Mouse (Mus musculus): ENCODE data around the gene Col4a4.

Col4a4 gene

DNA sequence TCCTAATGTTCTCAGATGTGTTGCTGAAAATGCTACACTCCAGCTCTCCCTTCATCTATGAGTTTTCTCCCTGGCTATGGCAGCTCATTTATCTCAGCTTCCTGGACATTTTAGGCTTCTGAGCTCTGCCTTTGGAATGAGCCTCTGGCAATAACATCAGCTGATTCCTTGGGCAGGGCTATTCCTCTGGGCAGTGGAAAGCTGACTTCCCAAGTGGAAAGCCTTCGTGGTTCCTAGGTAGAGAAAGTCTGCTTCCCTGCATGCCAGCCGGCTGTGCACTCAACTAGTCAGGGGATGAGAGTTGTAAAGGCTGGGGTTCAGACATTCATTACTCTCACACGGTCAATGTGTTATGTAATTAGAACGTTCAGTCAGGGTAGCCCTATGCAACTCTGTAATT is 8.3 kb downstream of the Col4a4 start:
- DNase-seq (ENCODE audit: low spot score in 2 of 2) = no peak

DNA sequence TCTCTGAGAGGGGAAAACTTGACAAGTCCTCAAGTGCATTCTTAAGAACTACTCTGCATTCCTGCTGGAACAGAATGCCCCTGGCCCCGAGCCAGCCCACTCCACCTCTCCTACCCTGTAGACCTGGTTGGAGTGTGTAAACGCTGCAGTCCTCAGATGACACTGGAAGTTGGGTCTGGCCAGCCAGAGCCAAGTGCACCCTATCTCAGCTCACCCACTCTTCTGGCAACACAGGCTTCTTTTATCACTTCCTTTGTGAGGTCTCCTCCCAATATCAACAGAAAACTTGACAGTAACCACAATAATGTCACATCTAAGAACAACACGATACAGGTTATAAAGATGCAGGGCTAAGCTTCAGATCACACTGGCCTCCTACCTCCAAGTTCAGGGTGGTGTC is 8.7 kb downstream of the Col4a4 start:
- DNase-seq (ENCODE audit: low spot score in 2 of 2) = no peak

DNA sequence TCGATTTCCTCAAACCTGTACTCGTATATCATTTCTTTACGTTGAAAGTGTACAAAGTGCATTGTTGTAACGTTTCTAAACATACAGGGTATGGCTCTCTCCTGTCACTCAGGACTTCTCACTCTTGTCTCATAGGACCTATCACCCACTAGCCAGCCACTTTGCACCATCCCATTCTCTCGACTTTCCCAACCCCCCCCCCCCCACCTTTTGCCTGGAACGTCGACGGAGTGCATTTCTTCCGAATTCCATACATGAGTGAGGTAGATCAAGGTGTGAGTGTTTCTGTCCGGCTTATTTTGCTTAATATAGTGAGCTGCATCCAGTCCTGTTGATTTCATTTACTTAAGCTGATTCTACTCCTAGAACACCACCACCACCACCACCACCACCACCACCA is 9.3 kb downstream of the Col4a4 start:
- no peak for DNase-seq (ENCODE audit: low spot score in 2 of 2)

DNA sequence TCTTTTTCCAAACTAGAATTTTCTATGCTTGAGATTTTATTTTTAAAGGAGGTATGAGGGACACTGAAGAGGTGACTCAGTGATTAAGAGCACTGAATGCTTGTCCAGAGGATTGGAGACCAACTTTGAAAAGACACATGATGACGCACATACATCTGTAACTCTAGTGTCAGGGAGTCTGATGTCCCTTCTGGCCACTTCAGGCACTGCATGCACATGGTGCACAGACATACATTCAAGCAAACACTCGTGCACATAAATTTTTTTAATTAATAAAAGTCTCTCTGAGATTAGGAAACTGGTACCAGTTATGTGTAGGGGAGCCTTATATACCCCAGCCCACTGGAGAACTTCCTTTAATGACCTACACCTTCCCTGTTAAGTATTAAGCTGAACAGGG is 10.5 kb downstream of the Col4a4 start:
- DNase-seq (ENCODE audit: low spot score in 2 of 2) = no peak

DNA sequence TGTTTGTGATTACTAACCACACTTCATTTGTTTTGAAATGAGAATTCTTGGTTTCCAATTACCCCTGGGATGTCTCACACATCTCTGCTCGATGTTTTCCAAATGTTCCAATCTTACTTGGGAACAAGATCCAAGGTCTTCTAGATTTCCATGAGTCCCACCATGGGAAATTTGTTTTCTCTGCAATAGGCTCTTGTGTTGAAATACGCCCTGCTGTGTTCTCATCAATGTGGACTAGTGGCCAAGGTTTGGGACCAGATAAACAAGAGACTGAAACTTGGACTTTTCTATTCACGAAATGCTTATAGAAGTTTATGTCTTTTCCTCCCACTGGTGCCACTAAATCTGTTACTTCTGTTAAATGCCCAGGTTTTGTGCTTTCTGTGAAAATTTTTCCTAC is 11.0 kb downstream of the Col4a4 start:
- no peak for DNase-seq (ENCODE audit: low spot score in 2 of 2)

DNA sequence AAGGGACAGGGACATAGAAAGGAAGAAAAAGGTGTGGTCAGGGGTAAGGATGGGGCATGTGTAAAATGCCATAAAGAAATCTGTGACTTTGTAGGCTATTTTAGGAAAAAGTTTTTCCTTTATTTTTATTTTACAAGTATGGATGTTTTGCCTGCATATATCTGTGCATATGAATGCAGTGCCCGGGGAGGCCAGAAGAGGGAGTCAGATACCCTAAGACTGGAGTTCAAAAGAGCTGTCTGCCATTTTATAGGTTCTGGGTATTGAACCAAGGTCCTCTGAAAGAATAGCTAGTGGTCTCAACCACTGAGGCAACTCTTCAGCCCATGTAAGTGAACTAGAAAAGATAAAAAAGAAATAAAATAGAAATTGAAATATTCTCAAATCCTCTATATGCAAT is 14.9 kb downstream of the Col4a4 start:
- DNase-seq (ENCODE audit: low spot score in 2 of 2) = peak in 1 of 2 experiments; percentile 14

DNA sequence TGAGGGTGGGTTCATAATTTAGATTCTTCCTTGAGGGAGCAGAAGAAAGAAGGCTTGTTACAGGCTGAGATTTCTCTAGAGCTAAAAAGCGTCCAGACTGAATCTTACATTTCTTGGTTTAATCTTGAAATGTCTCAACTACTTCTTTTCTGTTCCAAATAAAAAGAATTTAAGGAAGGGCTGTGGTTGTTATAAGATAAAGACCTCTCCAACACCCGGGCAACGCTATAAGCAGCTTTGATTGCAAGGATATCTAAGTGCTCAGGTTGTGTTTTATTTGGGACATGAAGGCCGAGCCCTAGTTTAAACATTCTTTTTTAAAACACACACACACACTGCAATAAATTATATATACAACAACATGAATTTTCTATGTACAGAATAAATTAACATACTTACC is 17.2 kb downstream of the Col4a4 start:
- DNase-seq (ENCODE audit: low spot score in 2 of 2) = no peak

DNA sequence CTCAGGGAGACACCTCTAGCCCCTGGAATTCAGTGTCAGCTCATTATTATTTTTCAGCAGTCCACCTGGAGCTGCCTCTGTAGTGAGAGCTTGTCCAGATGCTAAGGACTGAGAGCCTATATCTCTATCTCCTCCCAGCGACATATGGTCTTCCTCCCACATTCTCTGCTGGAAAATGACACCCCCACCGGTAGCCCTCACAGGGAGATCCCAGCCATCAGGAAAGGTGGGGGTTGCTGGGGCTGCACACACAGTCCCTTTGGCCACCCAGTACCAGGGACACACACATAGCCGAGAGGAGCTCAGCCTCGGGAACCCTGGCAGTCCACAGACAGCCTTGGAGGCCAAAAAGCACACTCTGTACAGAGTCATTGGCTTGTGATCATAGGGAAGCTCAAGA is 26.4 kb downstream of the Col4a4 start:
- no peak for DNase-seq (ENCODE audit: low spot score in 2 of 2)

DNA sequence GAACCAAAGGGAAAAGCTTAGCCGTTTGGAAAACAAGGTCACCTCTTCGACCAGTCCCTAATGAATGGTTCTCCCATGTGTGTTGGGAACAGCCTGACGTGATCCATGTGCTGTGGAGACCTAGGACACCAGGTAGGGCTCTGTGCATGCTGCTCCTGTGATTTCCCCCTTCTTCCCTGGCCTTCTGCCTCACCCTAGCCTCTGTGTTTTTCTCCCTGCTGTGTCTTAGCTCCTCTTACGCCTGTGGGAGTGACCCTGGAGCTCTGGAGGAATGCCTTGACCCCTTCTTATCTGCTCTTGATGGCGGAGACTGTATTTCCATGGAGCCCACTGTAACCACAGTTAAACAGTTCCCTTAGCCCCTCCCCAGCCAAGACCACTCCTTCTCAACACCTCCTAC is 31.8 kb downstream of the Col4a4 start:
- no peak for DNase-seq (ENCODE audit: low spot score in 2 of 2)

DNA sequence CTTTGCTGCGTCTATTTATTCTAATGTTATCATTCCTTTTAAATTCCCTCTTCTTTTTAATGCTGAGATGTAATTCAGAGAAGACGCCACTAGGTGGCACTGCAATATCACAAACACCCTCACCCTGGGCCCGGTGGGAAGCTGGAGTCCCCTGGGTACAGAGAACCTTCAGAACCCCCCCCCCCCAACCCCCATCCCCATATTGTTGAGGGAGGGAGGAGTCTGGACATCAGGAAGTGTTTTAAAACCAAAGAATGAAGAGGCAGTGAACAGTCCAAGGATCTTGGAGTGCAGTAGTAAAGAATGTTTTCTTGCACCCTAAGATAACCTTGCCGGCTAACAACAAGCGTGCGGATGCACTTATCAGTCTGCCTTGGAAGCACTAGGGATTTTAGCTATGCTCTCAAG is 32.2 kb downstream of the Col4a4 start:
- no peak for DNase-seq (ENCODE audit: low spot score in 2 of 2)

DNA sequence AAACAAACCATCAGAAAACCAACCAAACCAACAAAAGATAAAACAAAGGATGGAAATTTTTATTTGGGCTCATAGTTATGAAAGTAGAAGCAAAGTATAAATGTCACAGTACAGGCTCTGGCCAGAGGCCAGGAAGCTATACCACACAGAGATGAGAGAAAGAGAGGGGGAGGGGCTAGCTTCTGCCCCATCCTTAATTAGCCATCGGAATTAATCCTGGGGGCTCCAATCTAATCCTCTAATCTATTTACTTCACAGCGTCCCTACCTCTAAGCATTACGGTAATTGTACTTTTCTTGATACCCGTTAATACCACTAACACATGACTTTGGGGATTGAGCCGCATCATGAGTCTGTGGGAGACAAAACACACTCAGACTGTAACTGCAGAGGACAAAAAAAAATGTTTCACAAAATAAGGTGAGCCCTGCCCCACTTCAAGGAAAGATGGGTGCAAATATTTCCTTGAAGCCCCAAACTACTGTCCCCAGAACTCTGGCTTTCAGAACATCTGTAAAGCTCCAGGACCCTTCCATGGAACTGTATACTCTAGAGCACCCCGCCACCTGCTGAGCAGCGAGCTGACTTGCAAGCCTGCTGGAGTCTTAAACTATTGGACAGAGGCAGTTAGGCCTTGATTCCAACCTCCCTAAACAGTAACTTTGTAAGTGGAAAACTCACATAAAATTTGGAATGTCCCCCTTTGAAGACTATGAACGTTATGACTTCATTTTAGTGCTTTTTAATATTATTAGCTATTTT is 41.3 kb downstream of the Col4a4 start:
- no peak for DNase-seq (ENCODE audit: low spot score in 2 of 2)

DNA sequence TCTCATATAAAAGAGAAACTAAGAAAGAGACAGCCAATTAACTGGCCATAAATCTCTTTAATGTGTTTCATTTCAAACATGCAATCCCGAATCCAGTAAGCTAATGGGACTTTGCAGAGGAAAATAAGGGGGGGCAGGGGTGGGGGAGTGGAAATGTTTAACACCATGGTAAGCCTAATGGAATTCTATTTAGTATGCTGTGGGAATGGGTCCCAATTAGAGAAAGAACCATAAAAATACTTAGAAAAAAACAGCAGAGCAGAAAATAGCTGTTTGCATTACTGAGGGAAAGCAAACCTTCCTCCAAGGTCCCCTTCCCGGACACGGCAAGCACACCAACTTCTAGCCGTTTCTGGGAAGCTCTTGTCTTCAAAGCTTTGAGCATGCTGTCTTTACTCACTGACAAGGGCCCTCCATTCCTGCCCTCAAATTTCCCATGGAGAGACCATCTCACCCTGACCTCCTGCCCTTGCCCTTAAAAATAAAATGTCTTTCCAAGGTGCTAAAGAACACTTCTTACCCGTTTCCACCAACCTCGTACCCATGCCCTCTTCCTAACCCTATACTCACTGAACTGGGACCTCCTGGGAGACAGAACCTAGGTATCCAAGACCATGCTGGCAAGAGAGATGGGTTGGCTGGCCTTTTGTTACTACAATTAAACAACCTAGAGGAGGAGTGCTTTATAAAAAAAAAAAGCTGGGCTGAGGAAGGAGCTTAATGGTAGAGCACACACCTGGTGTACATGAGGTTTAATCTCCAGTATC is 42.0 kb downstream of the Col4a4 start:
- no peak for DNase-seq (ENCODE audit: low spot score in 2 of 2)

DNA sequence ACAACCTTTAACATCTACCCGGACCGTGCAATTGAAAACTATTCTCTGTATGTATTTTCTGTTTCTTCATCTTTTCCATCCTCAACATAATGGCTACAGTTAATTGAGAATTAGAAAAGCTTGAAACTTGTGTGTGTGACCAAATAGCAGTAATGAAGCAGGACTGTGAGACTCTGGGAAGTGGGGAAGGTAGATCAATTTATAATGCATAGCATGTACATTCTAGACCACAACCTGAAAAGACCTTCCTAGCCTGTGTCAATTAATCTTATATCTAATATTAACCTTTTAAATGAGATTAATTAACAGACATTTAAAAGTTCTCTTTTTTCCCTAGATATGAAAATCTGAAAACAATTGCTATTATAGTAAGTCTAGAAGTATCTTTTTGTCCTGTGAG is 42.7 kb downstream of the Col4a4 start:
- DNase-seq (ENCODE audit: low spot score in 2 of 2) = no peak

DNA sequence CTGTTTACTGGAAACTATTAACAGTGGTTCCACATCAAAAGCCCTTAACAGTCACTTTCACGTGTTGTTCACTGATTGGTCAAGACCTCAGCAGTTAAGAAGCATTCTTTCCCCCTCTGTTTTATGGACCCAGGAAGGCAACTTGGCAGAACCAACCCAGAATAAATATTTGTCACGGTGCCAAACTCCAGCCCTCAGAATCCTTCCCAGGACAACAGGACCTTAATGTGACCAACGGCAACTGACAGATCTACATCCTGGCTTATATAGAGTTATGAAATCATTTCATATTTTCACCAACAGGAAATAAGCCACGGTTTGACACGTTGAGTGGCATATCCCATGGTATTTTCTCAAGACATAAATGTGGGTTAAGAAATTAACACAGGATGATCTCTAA is 46.6 kb downstream of the Col4a4 start:
- no peak for DNase-seq (ENCODE audit: low spot score in 2 of 2)

DNA sequence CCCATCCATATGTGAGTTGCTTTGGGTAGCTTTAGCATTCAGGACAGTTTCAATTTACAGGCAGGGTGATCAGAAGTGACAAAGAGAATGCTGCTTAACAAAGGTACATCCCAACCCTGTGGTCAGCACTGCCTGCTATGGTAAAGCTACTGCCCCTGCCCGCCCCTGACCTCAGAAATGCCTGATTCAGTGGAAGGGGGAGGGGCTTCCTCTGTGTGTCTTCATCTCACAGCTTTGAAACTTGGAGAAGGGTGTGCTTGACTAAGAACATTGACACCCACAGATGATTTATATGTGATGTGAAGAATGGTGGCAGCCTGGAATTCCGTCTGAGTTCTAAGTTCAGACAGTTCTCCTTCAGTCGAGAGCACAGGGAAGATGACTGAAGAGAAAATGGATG is 48.8 kb downstream of the Col4a4 start:
- DNase-seq (ENCODE audit: low spot score in 2 of 2) = no peak

DNA sequence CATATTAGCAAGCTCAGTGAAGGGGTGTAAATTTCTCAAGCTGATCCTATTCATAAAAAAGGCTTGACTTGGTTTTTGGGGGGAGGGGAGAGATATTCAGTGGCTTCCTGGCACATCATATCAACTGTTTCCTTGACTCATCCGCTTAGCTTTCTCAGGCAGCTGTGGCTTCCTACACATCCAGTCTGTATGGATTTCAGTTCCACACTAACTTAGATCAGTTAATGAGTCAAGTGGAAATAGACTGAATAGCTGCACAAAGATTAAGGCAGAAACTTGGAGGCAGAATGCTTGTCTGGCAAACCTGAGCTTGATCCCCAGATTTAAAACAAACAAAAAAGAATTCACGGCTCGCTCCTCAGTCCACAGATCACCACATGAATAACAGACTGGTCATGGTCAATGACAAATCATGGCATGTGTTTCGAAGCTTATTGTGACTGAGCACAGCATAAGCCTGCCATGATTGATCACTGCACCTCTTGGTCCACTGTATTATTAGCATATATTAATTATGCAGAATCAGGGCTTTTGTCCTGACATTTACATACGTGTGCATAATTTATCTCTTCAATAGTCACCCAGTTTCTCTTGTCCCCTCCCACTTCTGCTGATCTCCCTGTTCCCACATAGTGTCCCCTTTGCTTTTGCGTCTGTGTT is 50.0 kb downstream of the Col4a4 start:
- DNase-seq (ENCODE audit: low spot score in 2 of 2) = no peak

DNA sequence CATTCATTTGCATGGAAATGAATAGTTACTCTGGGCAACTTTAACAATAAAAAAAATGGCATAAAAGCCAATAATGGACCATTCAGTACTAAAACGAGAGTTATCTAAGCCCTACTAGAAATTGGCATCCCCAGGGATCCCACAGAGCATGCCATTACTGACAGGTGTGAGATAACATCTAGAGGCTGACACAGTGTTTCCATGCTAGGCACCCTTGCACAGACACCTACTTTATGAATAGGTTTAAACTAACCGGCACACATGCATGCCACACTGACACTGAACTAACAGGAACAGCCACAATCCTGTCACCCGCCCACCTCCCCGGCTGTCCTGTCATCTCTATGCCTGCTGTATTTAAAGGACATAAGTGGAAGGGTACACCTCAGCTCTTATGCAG is 58.7 kb downstream of the Col4a4 start:
- no peak for DNase-seq (ENCODE audit: low spot score in 2 of 2)

DNA sequence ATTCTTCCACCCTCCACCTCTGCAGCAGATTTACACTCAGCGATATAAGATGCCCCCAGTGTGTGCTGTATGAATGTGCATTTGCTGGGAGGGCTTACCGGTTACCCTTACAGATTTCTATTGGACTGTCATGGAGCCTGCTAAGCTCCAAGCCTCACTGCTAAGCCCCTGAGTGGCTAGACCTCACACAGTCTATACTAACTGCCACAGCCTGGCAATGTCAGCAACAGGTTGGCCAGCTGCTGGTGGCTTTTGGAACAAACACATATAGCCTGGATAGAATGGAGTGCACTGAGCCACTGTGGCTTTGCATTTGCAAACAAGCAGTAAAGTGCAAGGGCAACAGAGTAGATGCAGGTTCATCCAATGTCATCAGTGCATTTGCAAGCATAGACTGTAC is 94.7 kb downstream of the Col4a4 start:
- DNase-seq (ENCODE audit: low spot score in 2 of 2) = no peak

DNA sequence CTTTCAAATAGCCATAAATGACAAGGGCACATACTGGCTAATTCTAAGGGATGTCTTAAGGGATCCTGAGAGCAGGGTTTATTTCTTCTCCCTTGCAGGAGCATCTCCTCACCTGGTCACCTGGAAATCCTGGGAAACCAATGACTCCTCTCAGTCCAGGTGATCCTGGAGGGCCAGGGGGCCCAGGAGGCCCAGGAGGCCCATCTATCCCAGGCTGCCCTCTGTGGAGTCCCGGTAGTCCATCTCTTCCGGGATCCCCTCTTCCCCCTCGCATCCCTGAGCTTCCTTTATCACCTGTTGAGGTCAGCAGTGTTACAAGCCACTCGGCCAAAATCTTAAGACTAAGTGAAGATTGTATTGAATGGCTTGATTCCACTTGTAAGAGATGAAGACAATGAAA is 100.3 kb downstream of the Col4a4 start:
- DNase-seq (ENCODE audit: low spot score in 2 of 2) = no peak

DNA sequence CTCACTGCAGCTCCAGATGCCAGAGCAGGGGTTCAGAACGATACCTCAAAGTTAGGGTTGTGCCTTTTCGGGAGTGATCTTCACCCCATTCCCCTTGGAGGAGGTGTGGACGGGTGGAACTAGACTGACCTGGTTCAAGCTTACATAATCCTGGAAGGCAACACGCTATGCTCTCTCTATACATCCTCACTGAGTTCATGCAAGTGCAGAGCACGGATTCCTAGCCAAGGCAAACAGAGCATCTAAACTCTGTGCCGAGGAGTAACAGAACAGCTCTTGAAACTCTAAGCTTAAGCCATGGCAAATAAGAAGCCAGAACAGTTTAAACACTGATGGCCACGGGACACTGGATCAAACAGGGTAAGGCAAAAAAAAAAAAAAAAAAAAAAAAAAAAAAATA is 104.3 kb downstream of the Col4a4 start:
- DNase-seq (ENCODE audit: low spot score in 2 of 2) = no peak

DNA sequence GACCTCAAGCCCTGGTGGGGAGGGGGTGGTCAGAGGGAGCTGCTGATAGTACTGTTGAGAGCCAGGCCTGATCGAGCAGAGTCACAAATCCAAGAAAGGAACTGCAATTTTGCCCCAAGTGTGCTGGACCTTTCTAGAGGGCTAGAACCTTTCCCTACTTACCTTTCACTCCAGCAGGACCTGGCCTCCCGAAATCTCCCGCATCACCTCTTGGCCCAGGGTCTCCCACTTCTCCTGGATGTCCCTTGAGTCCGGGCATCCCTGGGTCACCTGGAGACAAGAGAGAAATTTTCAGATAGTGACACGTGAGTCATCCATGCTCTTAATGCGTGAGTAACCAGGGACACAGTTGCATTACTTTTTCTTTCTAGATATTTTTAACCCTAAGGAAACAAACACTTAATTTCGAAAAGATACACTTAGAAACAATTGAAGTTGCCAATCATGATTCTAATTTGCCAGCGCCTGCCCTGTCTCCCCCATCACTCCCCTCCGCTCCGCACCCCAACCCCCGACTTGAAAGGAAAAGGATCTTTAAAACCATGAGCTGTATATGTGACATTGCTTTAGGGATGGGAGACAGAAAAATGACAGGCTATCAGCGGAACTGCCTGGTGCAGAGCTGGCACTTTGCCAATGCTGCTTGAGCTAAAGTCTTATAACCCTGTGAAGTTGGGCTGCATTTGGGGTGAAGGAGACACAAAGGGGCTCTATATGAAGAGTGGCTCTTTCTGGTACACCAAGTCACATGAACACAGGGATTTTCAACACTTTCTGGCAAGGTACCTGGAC is 106.8 kb downstream of the Col4a4 start:
- DNase-seq (ENCODE audit: low spot score in 2 of 2) = no peak

DNA sequence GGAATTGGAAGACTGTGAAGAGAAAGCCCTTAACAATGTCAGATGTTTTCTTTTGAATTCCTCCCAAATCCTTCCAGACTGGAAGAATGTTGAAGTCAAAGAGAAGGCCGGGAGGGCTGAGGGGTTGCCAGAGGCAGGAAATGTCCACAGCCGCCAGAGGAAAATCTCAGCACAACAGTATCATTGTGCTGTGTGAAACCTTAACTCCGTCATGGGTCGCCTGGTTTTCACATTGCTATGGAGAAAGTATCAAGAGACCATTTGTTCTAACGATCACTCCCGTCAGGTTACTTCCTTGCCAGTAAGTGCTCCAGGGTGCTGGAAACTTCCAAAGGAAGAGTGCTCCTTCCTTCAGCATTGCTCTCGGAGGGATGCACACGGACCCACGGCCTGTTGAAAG is 109.9 kb downstream of the Col4a4 start:
- DNase-seq (ENCODE audit: low spot score in 2 of 2) = no peak

Measured in spleen, postnatal 10 days (tissue).